Mouse (Mus musculus) neural tube, embryonic 13.5 days (tissue): Measurements from ENCODE around the gene Car4. TPM values are rescaled to one million over a fixed set of nuclear protein-coding genes. Genes with fewer than 3 reads are reported as not detected.

ENCODE experiments used
- ATAC-seq: fragments of 200-750 bp; cut with Nextera tagmentation; 2 replicates; pipeline ENCODE4 v1.8.0; 2017; ENCODE audit warnings: low read depth, mild to moderate bottlenecking, moderate TSS enrichment, moderate library complexity
- H3K27ac ChIP-seq: fragments of 300-500 bp; sonication (generic); replicated peaks from 2 replicates; pipeline ENCODE4 v1.5.1; 2015; ENCODE audit warnings: moderate library complexity, mild to moderate bottlenecking, inconsistent platforms
- H3K27me3 ChIP-seq: fragments of 300-500 bp; sonication (generic); 2 replicates; pipeline ENCODE4 v1.6.1; 2015; ENCODE audit warnings: mild to moderate bottlenecking, inconsistent platforms
- H3K36me3 ChIP-seq: fragments of 300-500 bp; sonication (generic); 2 replicates; pipeline ENCODE4 v1.6.1; 2015; ENCODE audit warnings: mild to moderate bottlenecking, inconsistent platforms
- H3K4me1 ChIP-seq: fragments of 300-500 bp; sonication (generic); replicated peaks from 2 replicates; pipeline ENCODE4 v1.6.1; 2015; ENCODE audit warnings: inconsistent platforms
- H3K4me2 ChIP-seq: fragments of 300-500 bp; sonication (generic); 2 replicates; pipeline ENCODE4 v1.6.1; 2015; ENCODE audit warnings: inconsistent platforms, mild to moderate bottlenecking, moderate library complexity
- H3K4me3 ChIP-seq: fragments of 300-500 bp; sonication (generic); 2 replicates; pipeline ENCODE4 v1.5.1; 2015; ENCODE audit warnings: mild to moderate bottlenecking, inconsistent platforms
- H3K9ac ChIP-seq: fragments of 300-500 bp; sonication (generic); 2 replicates; pipeline ENCODE4 v1.6.1; 2015; ENCODE audit warnings: moderate library complexity, mild to moderate bottlenecking, inconsistent platforms
- H3K9me3 ChIP-seq: fragments of 300-500 bp; sonication (generic); 2 replicates; pipeline ENCODE4 v1.6.1; 2016; ENCODE audit warnings: inconsistent platforms
- WGBS: fragments of 180-500 bp; shearing (Covaris S2); methylation state at CpG from one replicate; pipeline ENCODE4 v1.1.7; 2015; 5-methylcytosine and 5-hydroxymethylcytosine counted together
- polyA plus RNA-seq: library from polyadenylated mRNA; unstranded; fragments of >200 nt; fragmentation: Nextera tagmentation; extraction: Ambion mirVana; gene quantifications from 2 replicates; pipeline ENCODE4 v1.2.1, GENCODE M21; 2015

The Car4 gene
- polyA plus RNA-seq, result 6.3 and 6.4 TPM in 2 replicates

GRCm38 (mm10) chr11:84957591-84958270 lies at the start of gene Car4:
Gene Car4 (plus strand): TSS chr11:84957786.
- Histone ChIP-seq H3K27ac (no peak within 1 kb of the TSS), H3K4me2 (peak within 1 kb of the TSS; percentile 64), H3K27me3 (peaks cover 47% of the 10 kb centered on the region), H3K4me1 (peaks cover 21% of the 10 kb centered on the region), H3K9me3 (no peaks in the 10 kb centered on the region), H3K9ac (peak within 1 kb of the TSS; percentile 53), H3K36me3 (no peaks in the 10 kb centered on the region), H3K4me3 (peak within 1 kb of the TSS; percentile 35)
- peak; percentile 40; the same call in 1 of the 2 replicates for ATAC-seq
- WGBS, result 2% methylated on average over 49 of the region's 49 CpGs

- Histone ChIP-seq H3K4me2 (no peak overlapping the region), H3K9ac (no peak overlapping the region), H3K27ac (no peak overlapping the region), H3K36me3 (peaks cover 97% of the 10 kb centered on the region), H3K27me3 (no peaks in the 10 kb centered on the region), H3K4me1 (no peaks in the 10 kb centered on the region), H3K9me3 (no peaks in the 10 kb centered on the region), H3K4me3 (no peak overlapping the region)
- ATAC-seq, result no peak
- WGBS, result 96% methylated on average over 6 of the region's 6 CpGs
These were observed 49.1 kb upstream of the Car4 start for GRCm38 (mm10) chr11:84908480-84908879.

- H3K9ac ChIP-seq, result no peak overlapping the region
- H3K4me2 ChIP-seq, result no peak overlapping the region
- ATAC-seq, result no peak
- WGBS, result 83% methylated on average over 4 of the region's 4 CpGs
- peaks cover 86% of the 10 kb centered on the region for H3K36me3 ChIP-seq
- peaks cover 14% of the 10 kb centered on the region for H3K4me1 ChIP-seq
- H3K27me3 ChIP-seq, result no peaks in the 10 kb centered on the region
- no peak overlapping the region for H3K27ac ChIP-seq
- no peaks in the 10 kb centered on the region for H3K9me3 ChIP-seq
- no peak overlapping the region for H3K4me3 ChIP-seq
These were observed 47.2 kb upstream of the Car4 start for GRCm38 (mm10) chr11:84910411-84910810.

GRCm38 (mm10) chr11:84914673-84915072 lies 42.9 kb upstream of the Car4 start:
- H3K4me2 ChIP-seq, result no peak overlapping the region
- H3K4me1 ChIP-seq, result peaks cover 24% of the 10 kb centered on the region
- no peak overlapping the region for H3K9ac ChIP-seq
- H3K27me3 ChIP-seq, result no peaks in the 10 kb centered on the region
- no peaks in the 10 kb centered on the region for H3K9me3 ChIP-seq
- no peak overlapping the region; the same call in 1 of the 2 replicates for H3K4me3 ChIP-seq
- H3K36me3 ChIP-seq, result peaks cover 43% of the 10 kb centered on the region
- ATAC-seq, result no peak
- no peak overlapping the region for H3K27ac ChIP-seq
- WGBS, result 83% methylated on average over 5 of the region's 5 CpGs

GRCm38 (mm10) chr11:84916053-84916702 lies 41.4 kb upstream of the Car4 start, which contains the start of gene Znhit3:
Gene Znhit3 (minus strand): TSS chr11:84916366.
- ATAC-seq, result peak; percentile 92
- peak within 1 kb of the TSS; percentile 88 for H3K9ac ChIP-seq
- peak within 1 kb of the TSS; percentile 90 for H3K4me2 ChIP-seq
- peaks cover 30% of the 10 kb centered on the region for H3K36me3 ChIP-seq
- no peaks in the 10 kb centered on the region for H3K27me3 ChIP-seq
- H3K9me3 ChIP-seq, result no peaks in the 10 kb centered on the region
- 0 out of 2 replicates have a peak within 1 kb of the TSS, but pooled peaks have one; percentile 33 for H3K27ac ChIP-seq
- 3% methylated on average over 34 of the region's 34 CpGs for WGBS
- H3K4me1 ChIP-seq, result peaks cover 24% of the 10 kb centered on the region
- peak within 1 kb of the TSS; percentile 95 for H3K4me3 ChIP-seq

GRCm38 (mm10) chr11:84916703-84917300 lies 40.8 kb upstream of the Car4 start:
- no peak for ATAC-seq
- peak overlapping the region; percentile 88 for H3K9ac ChIP-seq
- H3K27me3 ChIP-seq, result no peaks in the 10 kb centered on the region
- 0 out of 2 replicates have a peak overlapping the region, but pooled peaks have one; percentile 33 for H3K27ac ChIP-seq
- H3K4me2 ChIP-seq, result peak overlapping the region; percentile 51
- H3K9me3 ChIP-seq, result no peaks in the 10 kb centered on the region
- H3K4me1 ChIP-seq, result peaks cover 24% of the 10 kb centered on the region
- peaks cover 25% of the 10 kb centered on the region for H3K36me3 ChIP-seq
- H3K4me3 ChIP-seq, result peak overlapping the region; percentile 95
- WGBS, result 65% methylated on average over 7 of the region's 7 CpGs

GRCm38 (mm10) chr11:84918425-84918824 lies 39.2 kb upstream of the Car4 start:
- peak overlapping the region; percentile 32 for H3K4me2 ChIP-seq
- peak; percentile 80; the same call in 1 of the 2 replicates for ATAC-seq
- H3K4me1 ChIP-seq, result peaks cover 24% of the 10 kb centered on the region
- H3K4me3 ChIP-seq, result no peak overlapping the region
- WGBS, result 5% methylated on average over 16 of the region's 16 CpGs
- H3K36me3 ChIP-seq, result peaks cover 8% of the 10 kb centered on the region
- no peaks in the 10 kb centered on the region for H3K27me3 ChIP-seq
- no peak overlapping the region for H3K9ac ChIP-seq
- no peak overlapping the region for H3K27ac ChIP-seq
- H3K9me3 ChIP-seq, result no peaks in the 10 kb centered on the region

GRCm38 (mm10) chr11:84919276-84919675 lies 38.3 kb upstream of the Car4 start:
- 37% methylated on average over 3 of the region's 3 CpGs for WGBS
- H3K9me3 ChIP-seq, result no peaks in the 10 kb centered on the region
- H3K4me3 ChIP-seq, result no peak overlapping the region
- H3K27me3 ChIP-seq, result no peaks in the 10 kb centered on the region
- H3K27ac ChIP-seq, result no peak overlapping the region
- H3K4me1 ChIP-seq, result peaks cover 21% of the 10 kb centered on the region
- no peak overlapping the region for H3K9ac ChIP-seq
- no peak overlapping the region for H3K4me2 ChIP-seq
- ATAC-seq, result no peak
- no peaks in the 10 kb centered on the region for H3K36me3 ChIP-seq

- H3K9ac ChIP-seq, result no peak overlapping the region
- no peaks in the 10 kb centered on the region for H3K9me3 ChIP-seq
- no peaks in the 10 kb centered on the region for H3K36me3 ChIP-seq
- H3K27ac ChIP-seq, result no peak overlapping the region
- no peak overlapping the region for H3K4me3 ChIP-seq
- 73% methylated on average over 7 of the region's 7 CpGs for WGBS
- H3K4me1 ChIP-seq, result peaks cover 15% of the 10 kb centered on the region
- H3K4me2 ChIP-seq, result no peak overlapping the region
- no peaks in the 10 kb centered on the region for H3K27me3 ChIP-seq
- ATAC-seq, result no peak
These were observed 37.6 kb upstream of the Car4 start for GRCm38 (mm10) chr11:84919951-84920350.

GRCm38 (mm10) chr11:84920981-84921380 lies 36.6 kb upstream of the Car4 start:
- Histone ChIP-seq H3K36me3 (no peaks in the 10 kb centered on the region), H3K27ac (no peak overlapping the region), H3K4me1 (peaks cover 6% of the 10 kb centered on the region), H3K4me3 (no peak overlapping the region), H3K9me3 (no peaks in the 10 kb centered on the region), H3K27me3 (no peaks in the 10 kb centered on the region), H3K9ac (no peak overlapping the region), H3K4me2 (no peak overlapping the region)
- 89% methylated on average over 8 of the region's 8 CpGs for WGBS
- ATAC-seq, result no peak

GRCm38 (mm10) chr11:84932261-84932660 lies 25.3 kb upstream of the Car4 start:
- no peaks in the 10 kb centered on the region for H3K9me3 ChIP-seq
- H3K27ac ChIP-seq, result no peak overlapping the region
- no peaks in the 10 kb centered on the region for H3K36me3 ChIP-seq
- 19% methylated on average over 6 of the region's 6 CpGs for WGBS
- ATAC-seq, result no peak
- no peaks in the 10 kb centered on the region for H3K27me3 ChIP-seq
- H3K4me3 ChIP-seq, result no peak overlapping the region
- no peak overlapping the region for H3K4me2 ChIP-seq
- H3K9ac ChIP-seq, result no peak overlapping the region
- H3K4me1 ChIP-seq, result no peaks in the 10 kb centered on the region

GRCm38 (mm10) chr11:84939508-84940053 lies 18.0 kb upstream of the Car4 start:
- WGBS, result 41% methylated on average over 8 of the region's 8 CpGs
- peaks cover 15% of the 10 kb centered on the region for H3K27me3 ChIP-seq
- no peak for ATAC-seq
- H3K36me3 ChIP-seq, result no peaks in the 10 kb centered on the region
- peaks cover 20% of the 10 kb centered on the region for H3K4me1 ChIP-seq
- no peak overlapping the region for H3K27ac ChIP-seq
- H3K4me3 ChIP-seq, result no peak overlapping the region
- no peak overlapping the region for H3K4me2 ChIP-seq
- no peak overlapping the region for H3K9ac ChIP-seq
- no peaks in the 10 kb centered on the region for H3K9me3 ChIP-seq
